Mouse (Mus musculus): Measurements from ENCODE around the gene 4933406M09Rik. TPM values are rescaled to one million over a fixed set of nuclear protein-coding genes. Genes with fewer than 3 reads are reported as not detected.

The 4933406M09Rik gene
- total RNA-seq, 1 experiment from 2014 or later: 0.35 TPM

DNA sequence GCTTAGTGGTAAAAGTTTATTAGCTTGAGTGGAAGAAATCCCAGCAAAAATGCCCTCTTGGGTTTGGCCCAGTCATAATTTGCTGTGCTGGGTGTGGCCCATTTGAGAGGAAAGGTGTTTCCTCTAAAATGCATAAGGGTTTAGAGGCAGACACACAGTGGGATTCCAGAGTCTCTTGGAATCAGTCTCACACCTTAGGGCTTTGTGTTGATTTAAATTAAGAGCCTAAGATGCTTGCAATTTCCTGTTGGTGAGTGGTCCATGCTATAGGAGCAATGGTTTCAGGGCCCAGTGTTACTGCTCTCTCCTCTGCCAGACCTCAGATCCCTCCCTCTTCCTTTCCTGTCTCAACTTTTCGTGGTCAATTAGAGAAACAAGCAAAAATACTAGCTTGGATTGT is 33.4 kb downstream of the 4933406M09Rik start:
- ATAC-seq (ENCODE audit: extremely low read depth, insufficient number of reproducible peaks, low FRiP score, poor library complexity, severe bottlenecking): no peak

DNA sequence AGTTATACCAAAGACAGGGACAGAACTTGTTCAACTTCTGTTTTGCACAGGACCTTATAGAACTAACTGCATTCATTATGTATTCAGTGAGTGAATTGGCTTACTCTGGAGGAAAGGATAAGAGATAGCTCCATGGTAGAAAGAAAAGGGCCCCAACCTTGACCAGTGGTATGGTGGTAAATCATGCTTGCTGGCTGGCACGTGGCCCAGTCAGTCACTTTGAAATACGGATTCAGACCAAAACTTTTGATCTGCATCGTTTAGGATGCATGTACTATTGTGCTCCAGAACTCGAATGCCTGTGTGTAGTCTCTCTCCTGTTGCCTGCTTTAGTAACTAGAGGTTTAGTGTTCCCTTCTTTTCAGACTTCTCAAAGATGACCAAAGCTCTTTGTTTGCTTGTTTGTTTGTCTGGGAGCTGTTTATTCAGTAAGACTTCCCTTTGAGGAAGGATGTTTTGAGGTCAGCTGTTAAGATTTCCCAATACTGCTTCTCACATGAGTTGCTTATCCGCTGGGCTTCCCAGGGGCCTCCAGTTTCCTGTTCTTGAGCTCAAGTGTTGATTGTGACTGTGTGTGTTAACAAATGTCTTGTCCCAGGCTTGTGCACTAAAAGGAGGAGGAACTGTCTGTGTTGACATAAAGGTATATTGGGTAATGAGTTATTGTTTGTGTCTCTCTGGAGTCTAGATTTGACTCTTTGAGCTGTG is 34.2 kb downstream of the 4933406M09Rik start:
- peak; percentile 75 for ATAC-seq (ENCODE audit: extremely low read depth, insufficient number of reproducible peaks, low FRiP score, poor library complexity, severe bottlenecking)

DNA sequence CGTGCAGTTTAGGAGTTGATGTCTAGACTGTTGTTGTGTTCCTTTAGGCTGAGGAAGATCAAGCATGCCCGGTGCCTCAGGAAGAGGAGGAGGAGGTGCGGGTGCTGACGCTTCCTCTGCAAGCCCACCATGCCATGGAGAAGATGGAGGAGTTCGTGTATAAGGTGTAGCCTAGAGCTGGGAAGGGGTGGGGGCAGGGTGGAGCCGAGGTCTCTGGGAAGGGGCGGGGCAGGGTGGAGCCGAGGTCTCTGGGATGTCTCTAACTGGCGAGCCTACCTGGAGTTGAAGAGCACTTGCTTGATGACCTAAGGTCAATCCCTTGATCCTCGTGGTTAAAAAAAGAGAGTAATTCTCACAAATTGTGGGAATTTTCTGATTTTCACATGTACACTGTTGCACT is 38.2 kb downstream of the 4933406M09Rik start:
- ATAC-seq (ENCODE audit: extremely low read depth, insufficient number of reproducible peaks, low FRiP score, poor library complexity, severe bottlenecking): no peak

DNA sequence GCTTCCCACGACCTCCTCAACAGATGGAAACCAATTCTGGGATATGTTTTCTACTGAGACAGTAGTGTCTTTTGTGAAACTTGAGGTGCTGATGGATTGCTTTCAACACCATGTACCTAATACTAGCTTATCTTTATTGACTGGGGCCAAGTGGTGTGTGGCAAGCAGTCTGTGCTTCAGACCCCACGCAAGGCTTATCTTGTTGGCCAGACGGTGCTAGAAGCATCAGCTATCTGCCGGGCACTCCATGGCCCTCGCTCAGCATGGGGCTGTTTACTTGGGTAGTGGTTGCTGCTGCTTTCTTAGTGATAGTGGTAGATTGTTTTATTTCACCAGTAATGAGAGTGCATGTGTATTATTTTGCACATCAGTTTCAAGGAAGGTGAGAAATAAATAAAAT is 40.5 kb downstream of the 4933406M09Rik start:
- no peak for ATAC-seq (ENCODE audit: extremely low read depth, insufficient number of reproducible peaks, low FRiP score, poor library complexity, severe bottlenecking)

DNA sequence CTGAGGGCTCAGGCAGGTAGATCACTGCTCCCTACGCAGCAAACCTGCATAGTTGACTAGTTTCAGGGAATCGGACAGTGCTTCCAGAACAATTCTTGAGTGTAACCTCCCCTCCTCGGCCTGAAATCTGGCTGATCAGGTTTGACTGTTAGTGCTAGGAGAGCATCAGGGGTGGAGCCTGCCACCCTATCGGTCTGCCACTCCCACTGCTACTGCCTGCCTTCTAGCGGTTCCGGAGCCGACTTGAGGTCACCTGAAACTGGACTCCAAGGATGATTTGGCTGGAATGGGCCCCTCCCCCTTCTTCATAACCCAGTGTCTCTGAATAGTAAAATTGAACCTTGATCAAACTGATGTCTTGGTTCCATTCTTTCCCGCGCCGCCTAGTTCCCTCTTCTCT is 47.3 kb downstream of the 4933406M09Rik start:
- no peak for ATAC-seq (ENCODE audit: extremely low read depth, insufficient number of reproducible peaks, low FRiP score, poor library complexity, severe bottlenecking)

DNA sequence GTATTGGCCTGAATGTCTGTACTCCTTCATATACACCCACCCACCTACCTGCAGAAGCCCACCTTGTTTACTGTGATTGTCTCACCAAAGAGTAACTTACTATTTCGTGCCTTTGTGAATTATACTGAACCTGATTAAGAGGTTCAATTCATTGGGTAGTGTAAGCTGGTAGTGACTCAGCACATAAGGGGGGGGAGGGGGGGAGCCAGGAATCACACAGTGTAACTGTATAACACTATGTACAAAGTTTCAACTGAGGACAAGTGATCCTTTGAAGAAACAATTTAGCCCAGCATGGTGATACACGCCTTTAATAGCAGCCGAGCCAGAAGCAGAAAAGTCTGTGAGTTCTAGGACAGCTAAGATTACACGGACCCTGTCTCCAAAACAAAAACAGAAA is 47.7 kb downstream of the 4933406M09Rik start:
- ATAC-seq (ENCODE audit: extremely low read depth, insufficient number of reproducible peaks, low FRiP score, poor library complexity, severe bottlenecking): no peak

DNA sequence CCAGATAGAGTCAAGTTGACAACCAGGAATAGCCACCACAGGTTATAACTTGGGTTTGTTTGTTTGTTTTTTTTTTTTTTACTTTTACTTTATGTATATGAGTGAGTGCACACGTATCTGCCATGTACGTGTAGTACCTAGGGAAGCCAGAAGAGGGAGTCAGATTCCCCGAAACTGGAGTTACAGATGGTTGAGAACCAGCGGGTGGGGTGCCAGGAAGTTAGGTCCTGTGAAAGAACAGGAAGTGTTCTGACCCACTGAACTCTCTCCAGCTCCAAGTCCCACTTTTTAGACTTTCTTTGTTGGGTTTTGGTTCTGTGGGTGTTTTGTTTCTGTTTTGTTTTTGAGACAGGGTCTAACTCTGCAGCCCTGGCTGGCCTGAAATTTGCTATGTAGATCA is 49.7 kb downstream of the 4933406M09Rik start:
- ATAC-seq (ENCODE audit: extremely low read depth, insufficient number of reproducible peaks, low FRiP score, poor library complexity, severe bottlenecking): peak; percentile 69

DNA sequence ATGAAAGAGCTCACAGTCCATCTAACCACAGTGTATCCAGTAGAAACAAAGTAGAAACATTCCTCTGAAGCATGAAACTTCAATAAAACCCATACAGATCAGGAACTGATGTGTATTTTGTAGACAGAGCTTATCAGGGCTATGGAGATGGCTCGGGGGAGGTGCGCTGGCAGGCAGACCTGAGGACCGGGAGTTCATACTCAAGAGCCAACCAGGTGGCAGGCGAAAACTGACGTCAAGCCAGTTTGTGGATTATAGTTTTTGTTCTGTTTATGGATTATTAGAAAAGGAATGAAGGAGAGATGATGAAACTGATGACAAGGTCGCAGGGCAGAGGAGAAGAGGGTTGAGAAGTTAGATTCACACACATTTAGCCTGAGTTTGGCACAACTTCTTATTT is 54.7 kb downstream of the 4933406M09Rik start:
- ATAC-seq (ENCODE audit: extremely low read depth, insufficient number of reproducible peaks, low FRiP score, poor library complexity, severe bottlenecking): no peak

Other genes starting within 250 kb of the 4933406M09Rik start
- 241 and 251 TPM in 2 replicates for gene Chil1, start 203.8 kb upstream of the 4933406M09Rik start, total RNA-seq (2017)
- gene Mybph, start 192.5 kb upstream of the 4933406M09Rik start, total RNA-seq (2017): not detected in 2 replicates
- gene Adora1, start 150.5 kb upstream of the 4933406M09Rik start, total RNA-seq (2017): not detected in 2 replicates
- not detected in 2 replicates for gene Myog, start 96.0 kb upstream of the 4933406M09Rik start, total RNA-seq (2017)
- 2.9 and 3.2 TPM in 2 replicates for gene Ppfia4, start 53.0 kb upstream of the 4933406M09Rik start, total RNA-seq (2017)
- 63.7 and 74.1 TPM in 2 replicates for gene Tmem183a, start 24.0 kb upstream of the 4933406M09Rik start, total RNA-seq (2017)
- 82.5 and 86.9 TPM in 2 replicates for gene Cyb5r1, start 19.6 kb downstream of the 4933406M09Rik start, total RNA-seq (2017)
- 373 and 380 TPM in 2 replicates for gene Adipor1, start 29.4 kb downstream of the 4933406M09Rik start, total RNA-seq (2017)
- 31.3 and 38.4 TPM in 2 replicates for gene Klhl12, start 69.6 kb downstream of the 4933406M09Rik start, total RNA-seq (2017)
- gene Rabif, start 108.7 kb downstream of the 4933406M09Rik start, total RNA-seq (2017): 16.9 and 21.1 TPM in 2 replicates
- not detected in 2 replicates for gene Mgat4e, start 163.7 kb downstream of the 4933406M09Rik start, total RNA-seq (2017)
- 57.0 and 59.7 TPM in 2 replicates for gene Kdm5b, start 174.2 kb downstream of the 4933406M09Rik start, total RNA-seq (2017)